Mouse (Mus musculus): ENCODE measurements around the gene Epha2. TPM values are rescaled to one million over a fixed set of nuclear protein-coding genes. Genes with fewer than 3 reads are reported as not detected.

The Epha2 gene
- polyA plus RNA-seq, 1 experiment: 0.13 TPM

DNA sequence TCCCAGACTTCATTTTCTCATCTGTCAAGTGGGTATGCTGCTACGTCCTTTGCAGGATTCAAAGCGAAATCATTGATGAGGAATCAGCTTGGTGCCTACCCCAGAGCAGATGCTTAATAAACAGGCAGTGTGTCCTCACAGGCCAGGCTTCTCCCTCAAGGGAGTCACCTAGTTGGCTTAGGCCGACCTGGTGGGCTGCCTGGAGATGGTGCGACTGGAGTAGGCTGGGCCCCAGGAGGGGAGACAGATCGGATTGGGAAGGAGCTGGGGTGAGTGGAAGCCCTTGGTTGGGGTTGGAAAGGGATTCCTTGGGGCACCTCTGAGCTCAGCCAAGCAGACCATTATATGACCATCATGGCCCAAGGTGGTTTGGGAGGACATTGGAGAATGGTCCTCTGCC lies 71.4 kb downstream of the Epha2 start:
- TF ChIP-seq CTCF (IDR thresholded peaks at IDR 0.05; ENCODE audit: low read depth, low read length) (no peak), POLR2A (IDR thresholded peaks at IDR 0.05; ENCODE audit: borderline replicate concordance, low read depth, low read length) (no peak)
- Histone ChIP-seq H3K4me3 (ENCODE audit: insufficient read depth, low read length) (no peak overlapping the region), H3K4me1 (ENCODE audit: control insufficient read depth, insufficient read depth, low read length) (no peaks in the 10 kb centered on the region), H3K27ac (ENCODE audit: insufficient read depth, low read depth, low read length) (no peak overlapping the region)

Other genes starting within 250 kb of the Epha2 start
- 6.9 and 8.1 TPM in 2 replicates for gene Crocc, start 240.7 kb upstream of the Epha2 start, polyA plus RNA-seq (2012; ENCODE audit: insufficient read depth, insufficient read length, missing spikeins)
- 170 and 172 TPM in 2 replicates for gene Necap2, start 222.9 kb upstream of the Epha2 start, polyA plus RNA-seq (2012; ENCODE audit: insufficient read depth, insufficient read length, missing spikeins)
- not detected in 2 replicates for gene Spata21, start 212.9 kb upstream of the Epha2 start, polyA plus RNA-seq (2012; ENCODE audit: insufficient read depth, insufficient read length, missing spikeins)
- gene Szrd1, start 161.5 kb upstream of the Epha2 start, polyA plus RNA-seq (2012; ENCODE audit: insufficient read depth, insufficient read length, missing spikeins): 105 and 129 TPM in 2 replicates
- gene Fbxo42, start 153.3 kb upstream of the Epha2 start, polyA plus RNA-seq (2012; ENCODE audit: insufficient read depth, insufficient read length, missing spikeins): 22.0 and 28.2 TPM in 2 replicates
- gene Rsg1, start 87.3 kb upstream of the Epha2 start, polyA plus RNA-seq (2012; ENCODE audit: insufficient read depth, insufficient read length, missing spikeins): 0.92 and 1.9 TPM in 2 replicates
- not detected in 2 replicates for gene Arhgef19, start 61.7 kb upstream of the Epha2 start, polyA plus RNA-seq (2012; ENCODE audit: insufficient read depth, insufficient read length, missing spikeins)
- not detected in 2 replicates for gene Fam131c, start 67.0 kb downstream of the Epha2 start, polyA plus RNA-seq (2012; ENCODE audit: insufficient read depth, insufficient read length, missing spikeins)
- gene Clcnka, start 97.5 kb downstream of the Epha2 start, polyA plus RNA-seq (2012; ENCODE audit: insufficient read depth, insufficient read length, missing spikeins): not detected in 2 replicates
- gene Clcnkb, start 114.8 kb downstream of the Epha2 start, polyA plus RNA-seq (2012; ENCODE audit: insufficient read depth, insufficient read length, missing spikeins): not detected in 2 replicates
- not detected in 2 replicates for gene Hspb7, start 119.5 kb downstream of the Epha2 start, polyA plus RNA-seq (2012; ENCODE audit: insufficient read depth, insufficient read length, missing spikeins)
- not detected in 2 replicates for gene Srarp, start 134.9 kb downstream of the Epha2 start, polyA plus RNA-seq (2012; ENCODE audit: insufficient read depth, insufficient read length, missing spikeins)
- gene Zbtb17, start 143.4 kb downstream of the Epha2 start, polyA plus RNA-seq (2012; ENCODE audit: insufficient read depth, insufficient read length, missing spikeins): 12.6 and 16.4 TPM in 2 replicates
- 23.6 and 29.2 TPM in 2 replicates for gene Spen, start 237.4 kb downstream of the Epha2 start, polyA plus RNA-seq (2012; ENCODE audit: insufficient read depth, insufficient read length, missing spikeins)